Comparison of ENCODE assay signal across 26 mouse cellular contexts in genomic region chr1:72602803-72603202, GRCm38 (mm10). TPM values are rescaled to one million over a fixed set of nuclear protein-coding genes. Genes with fewer than 3 reads are reported as not detected.
DNase-seq lines count a peak whose midpoint lies in the region; ATAC-seq and TF ChIP-seq lines count a peak whose summit lies in the region.
"Had no signal": no experiment of that assay in that cellular context is flagged by ENCODE, and none has a peak within 500 bp of the region (broad histone marks: within the 10 kb centered on the region; RNA-seq: fewer than 3 reads in every experiment).

No protein-coding gene starts in this region.

- DNase-seq in heart, adult 9 months (ENCODE audit: low spot score in 2 of 2) = no peak
- no peak for DNase-seq in layer of hippocampus, adult 2 months (ENCODE audit: low spot score in 2 of 2)
- no peak for DNase-seq in layer of hippocampus, postnatal 14 days (ENCODE audit: low spot score in 2 of 2)
- DNase-seq in midbrain, postnatal 0 days (ENCODE audit: low spot score) = no peak
- DNase-seq in midbrain, embryonic 10.5 days (ENCODE audit: low spot score) = no peak
- DNase-seq in lung, postnatal 4 days = no peak
- DNase-seq: adrenal gland, adult 2 months; adrenal gland, postnatal 14 days; B cell, adult 2 months; cerebellum, adult 11-12 months; cerebellum, adult 8-10 months; cerebellum, postnatal 10 days; cerebellum, postnatal 36 days; embryo, embryonic 11 days; gastrocnemius, adult 2 months; gastrocnemius, postnatal 14 days; heart, postnatal 36 days had no signal

- no peak overlapping the region for H3K4me2 ChIP-seq in heart, embryonic 16.5 days (ENCODE audit: low read depth, low read length)
- no peak overlapping the region for H3K4me2 ChIP-seq in midbrain, postnatal 0 days (ENCODE audit: low read depth, low read length, poor library complexity, severe bottlenecking)
- H3K4me2 ChIP-seq: embryonic facial prominence, embryonic 13.5 days; forebrain, embryonic 12.5 days; forebrain, embryonic 15.5 days; heart, embryonic 13.5 days; hindbrain, embryonic 14.5 days had no signal

- TF ChIP-seq CTCF in layer of hippocampus, adult 2 months (conservative IDR thresholded peaks at IDR 0.05) = 0 out of 2 replicates have a peak, but pooled peaks have one; percentile 7
- TF ChIP-seq CTCF in midbrain, postnatal 0 days (IDR thresholded peaks at IDR 0.05) = peak; percentile 43; the same call in 1 of the 2 replicates

- ATAC-seq in heart, embryonic 16.5 days (replicated peaks; ENCODE audit: extremely low read depth, insufficient read depth, low FRiP score) = no peak
- no peak for ATAC-seq in midbrain, postnatal 0 days (ENCODE audit: low FRiP score)
- ATAC-seq: forebrain, embryonic 15.5 days had no signal

- WGBS in heart, embryonic 16.5 days = 90% methylated on average over 5 of the region's 5 CpGs
- 92% methylated on average over 5 of the region's 5 CpGs for WGBS in midbrain, postnatal 0 days
- 89% methylated on average over 5 of the region's 5 CpGs for WGBS in midbrain, embryonic 10.5 days

- H3K9ac ChIP-seq in heart, embryonic 16.5 days (ENCODE audit: low read length) = no peak overlapping the region
- no peak overlapping the region for H3K9ac ChIP-seq in midbrain, postnatal 0 days (replicated peaks; ENCODE audit: low read length, poor library complexity, severe bottlenecking)
- H3K9ac ChIP-seq: embryonic facial prominence, embryonic 13.5 days; forebrain, embryonic 12.5 days; forebrain, embryonic 15.5 days; hindbrain, embryonic 14.5 days had no signal

- no peak overlapping the region for H3K4me3 ChIP-seq in heart, embryonic 16.5 days (ENCODE audit: low read length)
- H3K4me3 ChIP-seq in layer of hippocampus, adult 2 months = no peak overlapping the region
- no peak overlapping the region for H3K4me3 ChIP-seq in midbrain, postnatal 0 days (ENCODE audit: low read depth, low read length)
- no peak overlapping the region for H3K4me3 ChIP-seq in midbrain, embryonic 10.5 days
- H3K4me3 ChIP-seq: embryonic facial prominence, embryonic 10.5 days; embryonic facial prominence, embryonic 13.5 days; erythroblast, embryonic 14.5 days; forebrain, embryonic 12.5 days; forebrain, embryonic 15.5 days; gastrocnemius, adult 2 months; heart, embryonic 13.5 days; hindbrain, embryonic 10.5 days had no signal

- no peaks in the 10 kb centered on the region for H3K27me3 ChIP-seq in heart, embryonic 16.5 days (ENCODE audit: control insufficient read depth, insufficient read depth, low read length)
- H3K27me3 ChIP-seq in midbrain, postnatal 0 days (ENCODE audit: insufficient read depth, low read length) = no peaks in the 10 kb centered on the region
- H3K27me3 ChIP-seq in midbrain, embryonic 10.5 days (ENCODE audit: low read depth, poor library complexity, severe bottlenecking) = no peaks in the 10 kb centered on the region
- H3K27me3 ChIP-seq: embryonic facial prominence, embryonic 13.5 days; forebrain, embryonic 12.5 days; forebrain, embryonic 15.5 days; heart, embryonic 13.5 days had no signal

- H3K27ac ChIP-seq in heart, embryonic 16.5 days (ENCODE audit: low read length) = peak overlapping the region; percentile 86
- H3K27ac ChIP-seq in layer of hippocampus, adult 2 months = no peak overlapping the region
- H3K27ac ChIP-seq in midbrain, postnatal 0 days (ENCODE audit: low read depth, low read length) = no peak overlapping the region
- no peak overlapping the region for H3K27ac ChIP-seq in midbrain, embryonic 10.5 days (replicated peaks)
- H3K27ac ChIP-seq: embryonic facial prominence, embryonic 10.5 days; embryonic facial prominence, embryonic 13.5 days; forebrain, embryonic 12.5 days; forebrain, embryonic 15.5 days; gastrocnemius, adult 2 months; hindbrain, embryonic 10.5 days; hindbrain, embryonic 14.5 days had no signal

- H3K36me3 ChIP-seq in heart, embryonic 16.5 days (ENCODE audit: control insufficient read depth, insufficient read depth) = peaks cover 21% of the 10 kb centered on the region
- H3K36me3 ChIP-seq in midbrain, postnatal 0 days (ENCODE audit: insufficient read depth, low read length) = peaks cover 51% of the 10 kb centered on the region
- peaks cover 73% of the 10 kb centered on the region for H3K36me3 ChIP-seq in midbrain, embryonic 10.5 days

- H3K4me1 ChIP-seq in heart, embryonic 16.5 days (ENCODE audit: control insufficient read depth, insufficient read depth, low read length) = peaks cover 43% of the 10 kb centered on the region
- H3K4me1 ChIP-seq in midbrain, postnatal 0 days (ENCODE audit: insufficient read depth, low read length) = no peaks in the 10 kb centered on the region
- H3K4me1 ChIP-seq in midbrain, embryonic 10.5 days = no peaks in the 10 kb centered on the region
- H3K4me1 ChIP-seq: embryonic facial prominence, embryonic 10.5 days; hindbrain, embryonic 10.5 days had no signal

- H3K9me3 ChIP-seq in heart, embryonic 16.5 days (replicated peaks; ENCODE audit: control insufficient read depth, low read length) = no peaks in the 10 kb centered on the region
- H3K9me3 ChIP-seq in midbrain, postnatal 0 days (ENCODE audit: low read length) = no peaks in the 10 kb centered on the region
- H3K9me3 ChIP-seq in midbrain, embryonic 10.5 days (replicated peaks) = no peaks in the 10 kb centered on the region
- H3K9me3 ChIP-seq: embryonic facial prominence, embryonic 10.5 days; embryonic facial prominence, embryonic 13.5 days; forebrain, embryonic 12.5 days; forebrain, embryonic 15.5 days; heart, embryonic 13.5 days; hindbrain, embryonic 10.5 days had no signal

RNA-seq across cellular contexts. Expression of gene Smarcal1, which starts 19.8 kb away (rescaled TPM):
- polyA plus RNA-seq in heart, embryonic 16.5 days (2015; fragmentation: Nextera tagmentation; extraction: Ambion mirVana) = 20.0 and 20.5 TPM in 2 replicates
- 10 to 100 TPM; 64.8 to 66.4 TPM for total RNA-seq in layer of hippocampus, adult 2 months (2021)
- 10 to 100 TPM; 47.4 to 50.8 TPM for total RNA-seq in layer of hippocampus, postnatal 14 days (2021)
- 42.5 and 49.5 TPM in 2 replicates for total RNA-seq in midbrain, postnatal 0 days (2014; rRNA removed)
- polyA plus RNA-seq in midbrain, postnatal 0 days (2015; fragmentation: Nextera tagmentation; extraction: Ambion mirVana) = 21.6 and 21.8 TPM in 2 replicates
- 28.5 and 32.8 TPM in 2 replicates for polyA plus RNA-seq in midbrain, embryonic 10.5 days (2016; fragmentation: Nextera tagmentation; extraction: Ambion mirVana)
